Mouse (Mus musculus): ENCODE measurements around the gene Bricd5. TPM values are rescaled to one million over a fixed set of nuclear protein-coding genes. Genes with fewer than 3 reads are reported as not detected.

The Bricd5 gene
- polyA plus RNA-seq, 1 experiment from 2014 or later, result not detected

GRCm38 (mm10) chr17:24488662-24489264 lies 15.1 kb downstream of the Bricd5 start:
- under 1% methylated on average over 81 of the region's 81 CpGs for WGBS (ENCODE audit: insufficient replicate concordance)
- Histone ChIP-seq H3K9ac (no peak overlapping the region), H3K27ac (replicated peaks) (no peak overlapping the region), H3K4me1 (replicated peaks) (peaks cover 17% of the 10 kb centered on the region), H3K36me3 (replicated peaks) (no peaks in the 10 kb centered on the region), H3K27me3 (peaks cover 82% of the 10 kb centered on the region), H3K4me3 (replicated peaks) (peak overlapping the region; percentile 51), H3K4me2 (peak overlapping the region; percentile 76), H3K9me3 (replicated peaks) (no peaks in the 10 kb centered on the region)
- no peak for ATAC-seq (ENCODE audit: insufficient read depth)

- peak overlapping the region; percentile 76 for H3K4me2 ChIP-seq
- no peaks in the 10 kb centered on the region for H3K36me3 ChIP-seq (replicated peaks)
- 21% methylated on average over 19 of the region's 19 CpGs for WGBS (ENCODE audit: insufficient replicate concordance)
- peaks cover 81% of the 10 kb centered on the region for H3K27me3 ChIP-seq
- H3K9ac ChIP-seq, result no peak overlapping the region
- no peaks in the 10 kb centered on the region for H3K9me3 ChIP-seq (replicated peaks)
- peaks cover 17% of the 10 kb centered on the region for H3K4me1 ChIP-seq (replicated peaks)
- peak overlapping the region; percentile 51 for H3K4me3 ChIP-seq (replicated peaks)
- no peak overlapping the region for H3K27ac ChIP-seq (replicated peaks)
- no peak for ATAC-seq (ENCODE audit: insufficient read depth)
Observed at GRCm38 (mm10) chr17:24489265-24490030, 15.8 kb downstream of the Bricd5 start.

- peaks cover 73% of the 10 kb centered on the region for H3K27me3 ChIP-seq
- 55% methylated on average over 4 of the region's 4 CpGs for WGBS (ENCODE audit: insufficient replicate concordance)
- no peaks in the 10 kb centered on the region for H3K9me3 ChIP-seq (replicated peaks)
- H3K27ac ChIP-seq (replicated peaks), result no peak overlapping the region
- H3K4me1 ChIP-seq (replicated peaks), result peaks cover 14% of the 10 kb centered on the region
- no peak overlapping the region for H3K4me2 ChIP-seq
- H3K4me3 ChIP-seq (replicated peaks), result no peak overlapping the region
- no peaks in the 10 kb centered on the region for H3K36me3 ChIP-seq (replicated peaks)
- no peak for ATAC-seq (ENCODE audit: insufficient read depth)
- no peak overlapping the region for H3K9ac ChIP-seq
Observed at GRCm38 (mm10) chr17:24490399-24490798, 16.7 kb downstream of the Bricd5 start.

DNA sequence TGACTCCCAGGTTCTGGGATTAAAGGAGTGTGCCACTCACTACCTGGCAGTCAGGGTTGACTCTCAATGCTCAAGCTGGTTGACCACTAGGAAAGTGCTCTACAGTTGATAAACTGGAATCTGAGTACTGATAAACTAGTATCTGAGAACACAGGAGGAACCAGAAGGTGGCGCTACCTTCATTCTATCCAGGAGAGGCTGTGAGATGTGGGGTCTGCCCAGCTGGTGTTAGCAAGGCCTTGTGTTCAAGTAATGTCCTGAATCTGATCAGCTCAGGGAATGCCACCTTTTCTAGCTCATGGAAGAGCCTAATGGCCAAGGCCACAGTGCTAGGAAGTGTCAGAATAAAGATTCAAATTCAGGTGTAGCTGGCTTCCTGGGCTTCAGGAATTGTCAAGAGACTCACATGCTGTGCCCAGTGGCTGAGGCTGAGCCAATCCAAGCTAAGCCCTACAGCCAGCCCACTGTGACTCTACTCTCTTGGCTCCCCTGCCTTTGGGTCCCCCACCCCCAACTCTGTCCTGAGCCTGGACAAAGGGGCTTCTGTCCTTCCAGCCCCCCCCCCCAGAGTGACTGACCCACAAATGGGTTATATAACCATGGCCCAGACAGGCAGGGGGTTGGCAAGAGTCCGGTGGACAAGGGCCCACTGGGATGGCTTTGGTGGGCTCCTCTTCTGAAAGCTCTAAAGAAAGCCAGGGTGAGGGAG lies 21.1 kb downstream of the Bricd5 start:
- no peak for ATAC-seq (ENCODE audit: insufficient read depth)
- 30% methylated on average over 2 of the region's 2 CpGs for WGBS (ENCODE audit: insufficient replicate concordance)

GRCm38 (mm10) chr17:24495443-24495842 lies 21.8 kb downstream of the Bricd5 start:
- Histone ChIP-seq H3K27ac (replicated peaks) (no peak overlapping the region), H3K9me3 (replicated peaks) (no peaks in the 10 kb centered on the region), H3K9ac (no peak overlapping the region), H3K4me3 (replicated peaks) (no peak overlapping the region), H3K27me3 (peaks cover 25% of the 10 kb centered on the region), H3K36me3 (replicated peaks) (no peaks in the 10 kb centered on the region), H3K4me1 (replicated peaks) (no peaks in the 10 kb centered on the region), H3K4me2 (no peak overlapping the region)
- no peak for ATAC-seq (ENCODE audit: insufficient read depth)
- WGBS (ENCODE audit: insufficient replicate concordance), result 58% methylated on average over 3 of the region's 3 CpGs

More for the DNA sequence above, 21.1 kb downstream of the Bricd5 start:
- Histone ChIP-seq H3K9me3 (replicated peaks) (no peaks in the 10 kb centered on the region), H3K4me1 (replicated peaks) (no peaks in the 10 kb centered on the region), H3K27ac (replicated peaks) (no peak overlapping the region), H3K4me3 (replicated peaks) (no peak overlapping the region), H3K4me2 (no peak overlapping the region), H3K27me3 (peaks cover 32% of the 10 kb centered on the region), H3K9ac (no peak overlapping the region), H3K36me3 (replicated peaks) (no peaks in the 10 kb centered on the region)

GRCm38 (mm10) chr17:24496026-24496425 lies 22.3 kb downstream of the Bricd5 start:
- H3K9ac ChIP-seq, result no peak overlapping the region
- H3K36me3 ChIP-seq (replicated peaks), result no peaks in the 10 kb centered on the region
- H3K27me3 ChIP-seq, result peaks cover 20% of the 10 kb centered on the region
- H3K4me3 ChIP-seq (replicated peaks), result no peak overlapping the region
- H3K4me1 ChIP-seq (replicated peaks), result no peaks in the 10 kb centered on the region
- H3K27ac ChIP-seq (replicated peaks), result no peak overlapping the region
- no peak overlapping the region for H3K4me2 ChIP-seq
- 50% methylated on average over 1 of the region's 1 CpGs for WGBS (ENCODE audit: insufficient replicate concordance)
- no peak for ATAC-seq (ENCODE audit: insufficient read depth)
- H3K9me3 ChIP-seq (replicated peaks), result no peaks in the 10 kb centered on the region

DNA sequence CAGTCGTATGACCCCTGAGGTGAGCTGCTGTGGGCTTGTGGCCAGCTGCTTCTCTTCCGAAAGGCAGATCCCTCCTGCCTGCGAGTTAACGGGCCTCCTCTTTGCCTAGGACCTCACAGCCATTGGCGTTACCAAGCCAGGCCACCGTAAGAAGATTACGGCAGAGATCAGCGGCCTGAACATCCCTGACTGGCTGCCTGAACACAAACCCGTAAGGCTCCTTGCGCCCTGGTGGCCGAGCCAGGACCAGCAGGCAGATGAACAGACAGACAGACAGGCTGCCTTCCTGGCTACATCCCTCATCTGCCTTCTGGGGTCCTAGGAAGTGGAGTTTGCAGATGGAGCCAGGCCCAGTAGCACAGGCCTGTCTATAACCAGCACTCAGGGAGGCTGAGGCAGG lies 28.5 kb downstream of the Bricd5 start:
- ATAC-seq (ENCODE audit: insufficient read depth), result no peak
- Histone ChIP-seq H3K9ac (no peak overlapping the region), H3K4me1 (replicated peaks) (peaks cover 12% of the 10 kb centered on the region), H3K27ac (replicated peaks) (no peak overlapping the region), H3K4me2 (no peak overlapping the region), H3K27me3 (no peaks in the 10 kb centered on the region; the same call in 1 of the 2 replicates), H3K36me3 (replicated peaks) (no peaks in the 10 kb centered on the region), H3K4me3 (replicated peaks) (no peak overlapping the region), H3K9me3 (replicated peaks) (no peaks in the 10 kb centered on the region)
- 37% methylated on average over 11 of the region's 11 CpGs for WGBS (ENCODE audit: insufficient replicate concordance)

DNA sequence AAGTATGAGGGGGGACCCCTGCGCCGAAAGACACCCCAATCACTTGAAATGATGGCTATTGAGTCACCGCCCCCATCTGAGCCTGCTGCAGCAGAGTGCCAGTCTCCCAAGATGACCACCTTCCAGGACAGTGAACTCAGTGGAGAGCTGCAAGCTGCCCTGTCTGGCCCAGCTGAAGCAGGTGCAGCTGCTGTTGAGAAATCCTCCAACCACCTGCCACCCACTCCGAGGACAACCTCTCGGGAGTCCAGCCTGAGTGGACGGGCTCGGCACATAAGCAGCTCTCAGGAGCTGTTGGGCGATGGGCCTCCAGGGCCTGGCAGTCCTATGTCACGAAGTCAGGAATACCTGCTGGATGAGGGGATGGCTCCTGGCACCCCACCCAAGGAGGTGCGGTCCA lies 30.4 kb downstream of the Bricd5 start:
- Histone ChIP-seq H3K4me3 (replicated peaks) (no peak overlapping the region), H3K9me3 (replicated peaks) (no peaks in the 10 kb centered on the region), H3K27ac (replicated peaks) (no peak overlapping the region), H3K36me3 (replicated peaks) (peaks cover 15% of the 10 kb centered on the region), H3K4me1 (replicated peaks) (peaks cover 18% of the 10 kb centered on the region), H3K4me2 (no peak overlapping the region), H3K9ac (no peak overlapping the region), H3K27me3 (no peaks in the 10 kb centered on the region; the same call in 1 of the 2 replicates)
- ATAC-seq (ENCODE audit: insufficient read depth), result no peak
- WGBS (ENCODE audit: insufficient replicate concordance), result 81% methylated on average over 10 of the region's 10 CpGs

GRCm38 (mm10) chr17:24505286-24505955 lies 31.7 kb downstream of the Bricd5 start:
- Histone ChIP-seq H3K9me3 (replicated peaks) (no peaks in the 10 kb centered on the region), H3K27ac (replicated peaks) (no peak overlapping the region), H3K36me3 (replicated peaks) (peaks cover 28% of the 10 kb centered on the region), H3K27me3 (no peaks in the 10 kb centered on the region; the same call in 1 of the 2 replicates), H3K4me1 (replicated peaks) (peaks cover 18% of the 10 kb centered on the region), H3K4me3 (replicated peaks) (no peak overlapping the region), H3K4me2 (no peak overlapping the region), H3K9ac (no peak overlapping the region)
- no peak for ATAC-seq (ENCODE audit: insufficient read depth)
- WGBS (ENCODE audit: insufficient replicate concordance), result 83% methylated on average over 30 of the region's 30 CpGs

DNA sequence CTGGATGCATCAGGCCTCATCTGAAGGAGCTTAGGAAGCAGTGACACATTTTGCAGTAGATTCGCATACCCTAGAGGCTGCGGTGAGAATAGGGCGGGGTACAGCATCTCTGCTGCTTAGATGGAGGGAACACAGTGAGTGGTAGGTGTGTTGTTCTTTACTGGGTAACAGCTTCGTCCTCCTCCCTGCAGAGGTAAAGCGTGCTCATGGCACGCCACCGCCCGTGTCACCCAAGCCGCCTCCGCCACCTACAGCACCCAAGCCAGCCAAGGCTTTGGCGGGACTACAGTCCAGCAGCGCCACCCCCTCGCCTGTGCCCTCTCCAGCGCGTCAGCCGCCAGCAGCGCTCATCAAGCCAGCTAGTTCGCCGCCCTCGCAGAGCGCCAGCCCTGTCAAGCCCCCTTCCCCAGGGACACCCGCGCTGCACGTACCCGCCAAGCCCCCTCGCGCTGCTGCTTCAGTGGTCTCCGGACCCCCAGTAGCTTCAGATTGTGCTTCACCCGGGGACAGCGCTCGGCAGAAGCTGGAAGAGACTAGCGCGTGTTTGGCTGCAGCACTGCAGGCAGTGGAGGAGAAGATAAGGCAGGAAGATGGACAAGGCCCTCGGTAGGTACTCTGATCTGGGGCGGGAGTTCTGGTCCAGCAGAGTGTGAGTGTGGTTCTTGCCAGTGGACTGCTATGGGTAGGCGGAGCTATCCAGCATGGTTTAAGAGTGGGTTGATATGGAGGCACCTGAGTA lies 32.8 kb downstream of the Bricd5 start:
- H3K27me3 ChIP-seq, result no peaks in the 10 kb centered on the region

More for the DNA sequence above, 32.8 kb downstream of the Bricd5 start:
- no peak overlapping the region for H3K27ac ChIP-seq (replicated peaks)
- no peaks in the 10 kb centered on the region for H3K9me3 ChIP-seq (replicated peaks)
- H3K36me3 ChIP-seq (replicated peaks), result peaks cover 39% of the 10 kb centered on the region
- peaks cover 18% of the 10 kb centered on the region for H3K4me1 ChIP-seq (replicated peaks)
- 36% methylated on average over 36 of the region's 36 CpGs for WGBS (ENCODE audit: insufficient replicate concordance)
- no peak for ATAC-seq (ENCODE audit: insufficient read depth)
- H3K4me2 ChIP-seq, result peak overlapping the region; percentile 52
- no peak overlapping the region for H3K9ac ChIP-seq
- peak overlapping the region; percentile 9; the same call in 1 of the 2 replicates for H3K4me3 ChIP-seq (replicated peaks)
